Mouse (Mus musculus): Measurements from ENCODE around the gene Rap2b. TPM values are rescaled to one million over a fixed set of nuclear protein-coding genes. Genes with fewer than 3 reads are reported as not detected.

Gene Rap2b
- polyA plus RNA-seq, 1 experiment from 2014 or later, result 7.3 TPM

DNA sequence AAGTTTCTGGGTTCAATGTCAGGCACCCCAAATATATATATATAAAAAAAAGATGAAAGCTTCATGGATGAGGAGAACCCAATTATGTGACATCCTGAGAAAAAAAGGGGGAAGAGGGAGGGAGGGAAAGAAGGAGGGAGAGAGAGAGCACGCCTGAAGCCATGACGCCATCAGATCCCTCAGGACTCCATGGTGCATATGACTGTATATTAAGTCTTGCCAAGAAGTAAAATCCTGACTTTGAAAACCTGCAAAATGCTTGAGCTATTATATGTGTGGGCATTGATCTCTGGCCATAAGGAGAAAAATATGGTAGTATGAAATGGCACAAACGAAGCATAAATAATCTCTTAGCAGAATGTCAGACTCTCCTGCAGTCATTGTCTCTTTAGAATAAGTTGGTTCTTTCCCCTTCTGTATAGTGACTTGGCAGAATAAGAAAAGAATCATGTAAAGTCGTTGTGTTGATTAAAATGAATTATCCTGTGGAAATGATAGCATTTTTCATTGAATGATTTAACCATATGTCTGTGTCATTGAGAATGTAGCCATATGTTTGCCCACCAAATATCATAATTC is 13.3 kb upstream of the Rap2b start:
- no peaks in the 10 kb centered on the region for H3K9me3 ChIP-seq (replicated peaks; ENCODE audit: control insufficient read depth, low read length)
- 71% methylated on average over 4 of the region's 4 CpGs for WGBS
- H3K9ac ChIP-seq (ENCODE audit: low read length), result no peak overlapping the region
- H3K4me3 ChIP-seq (replicated peaks; ENCODE audit: low read length), result no peak overlapping the region
- no peaks in the 10 kb centered on the region for H3K4me1 ChIP-seq (ENCODE audit: control insufficient read depth, insufficient read depth, low read length)
- no peak for ATAC-seq (ENCODE audit: insufficient read depth, low FRiP score)
- H3K36me3 ChIP-seq (ENCODE audit: control insufficient read depth, insufficient read depth, low read length), result no peaks in the 10 kb centered on the region
- no peak overlapping the region for H3K4me2 ChIP-seq (ENCODE audit: low read depth, low read length)
- H3K27ac ChIP-seq (ENCODE audit: low read length), result no peak overlapping the region
- H3K27me3 ChIP-seq (ENCODE audit: control insufficient read depth, insufficient read depth, low read length), result no peaks in the 10 kb centered on the region

DNA sequence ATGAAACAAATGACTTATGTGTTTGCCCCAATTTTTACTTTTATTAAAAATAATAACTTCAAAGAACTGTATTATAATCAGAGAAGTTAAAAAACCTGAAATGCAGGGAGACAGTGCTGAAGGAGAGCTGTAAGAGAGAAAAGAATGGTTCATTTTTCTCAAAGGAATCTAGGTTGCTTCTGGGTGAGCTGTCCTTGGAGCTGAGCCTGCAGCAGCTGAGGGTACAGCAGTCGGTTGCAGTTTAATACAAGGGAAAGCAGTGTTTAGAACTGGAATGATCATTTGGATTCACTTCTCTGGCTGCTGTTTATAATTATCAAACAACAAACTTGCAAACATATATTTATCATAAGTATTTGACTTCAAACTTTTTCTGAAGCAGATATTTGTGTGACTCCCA is 12.0 kb upstream of the Rap2b start:
- no peak overlapping the region for H3K4me2 ChIP-seq (ENCODE audit: low read depth, low read length)
- ATAC-seq (ENCODE audit: insufficient read depth, low FRiP score), result no peak
- H3K4me3 ChIP-seq (replicated peaks; ENCODE audit: low read length), result no peak overlapping the region
- no peaks in the 10 kb centered on the region for H3K9me3 ChIP-seq (replicated peaks; ENCODE audit: control insufficient read depth, low read length)
- no peaks in the 10 kb centered on the region for H3K27me3 ChIP-seq (ENCODE audit: control insufficient read depth, insufficient read depth, low read length)
- WGBS, result 34% methylated on average over 1 of the region's 1 CpGs
- H3K4me1 ChIP-seq (ENCODE audit: control insufficient read depth, insufficient read depth, low read length), result no peaks in the 10 kb centered on the region
- no peak overlapping the region for H3K9ac ChIP-seq (ENCODE audit: low read length)
- H3K27ac ChIP-seq (ENCODE audit: low read length), result no peak overlapping the region
- no peaks in the 10 kb centered on the region for H3K36me3 ChIP-seq (ENCODE audit: control insufficient read depth, insufficient read depth, low read length)

DNA sequence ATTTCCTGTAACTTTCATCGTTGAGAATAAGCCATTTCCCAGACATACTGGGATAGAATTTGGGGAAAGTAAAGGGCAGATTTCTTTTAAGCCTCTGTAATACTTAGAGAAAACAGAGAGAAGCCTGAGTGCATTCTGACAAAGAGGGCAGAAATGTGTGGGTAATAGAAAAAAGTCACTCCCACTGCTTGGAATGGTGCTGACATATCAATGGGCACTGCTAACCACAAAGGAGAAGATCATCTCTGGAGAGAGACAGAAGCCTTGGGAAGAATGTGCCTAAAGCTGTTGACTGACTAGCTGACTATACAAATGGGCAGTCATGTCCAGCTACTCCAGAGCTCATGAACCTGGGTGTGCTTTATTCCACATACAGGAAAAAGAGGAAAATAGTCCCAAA is 6.0 kb upstream of the Rap2b start:
- Histone ChIP-seq H3K9me3 (replicated peaks; ENCODE audit: control insufficient read depth, low read length) (no peaks in the 10 kb centered on the region), H3K27ac (ENCODE audit: low read length) (no peak overlapping the region), H3K4me1 (ENCODE audit: control insufficient read depth, insufficient read depth, low read length) (no peaks in the 10 kb centered on the region), H3K27me3 (ENCODE audit: control insufficient read depth, insufficient read depth, low read length) (no peaks in the 10 kb centered on the region), H3K9ac (ENCODE audit: low read length) (no peak overlapping the region; the same call in 1 of the 2 replicates), H3K36me3 (ENCODE audit: control insufficient read depth, insufficient read depth, low read length) (no peaks in the 10 kb centered on the region), H3K4me2 (ENCODE audit: low read depth, low read length) (no peak overlapping the region), H3K4me3 (replicated peaks; ENCODE audit: low read length) (no peak overlapping the region)
- WGBS, result 41% methylated on average over 1 of the region's 1 CpGs
- no peak for ATAC-seq (ENCODE audit: insufficient read depth, low FRiP score)

DNA sequence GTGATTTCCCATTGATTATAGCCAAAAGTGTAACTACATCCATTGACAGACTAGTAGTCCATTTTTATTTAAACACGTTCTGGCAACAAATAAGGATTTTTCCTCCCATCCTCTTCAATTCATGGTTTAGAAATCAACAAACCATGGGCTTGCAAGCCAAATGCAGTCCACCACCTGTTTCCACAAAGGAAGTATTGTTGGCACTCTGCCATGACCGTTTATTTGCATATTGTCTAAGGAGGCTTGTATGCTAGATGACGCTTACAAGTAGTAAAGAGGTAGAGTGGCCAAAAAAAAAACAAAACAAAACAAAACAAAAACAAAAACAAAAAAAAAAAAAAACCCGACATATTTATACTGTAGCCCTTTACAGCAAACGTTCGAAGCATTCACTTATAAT is 3.3 kb upstream of the Rap2b start:
- H3K4me3 ChIP-seq (replicated peaks; ENCODE audit: low read length), result no peak overlapping the region

DNA sequence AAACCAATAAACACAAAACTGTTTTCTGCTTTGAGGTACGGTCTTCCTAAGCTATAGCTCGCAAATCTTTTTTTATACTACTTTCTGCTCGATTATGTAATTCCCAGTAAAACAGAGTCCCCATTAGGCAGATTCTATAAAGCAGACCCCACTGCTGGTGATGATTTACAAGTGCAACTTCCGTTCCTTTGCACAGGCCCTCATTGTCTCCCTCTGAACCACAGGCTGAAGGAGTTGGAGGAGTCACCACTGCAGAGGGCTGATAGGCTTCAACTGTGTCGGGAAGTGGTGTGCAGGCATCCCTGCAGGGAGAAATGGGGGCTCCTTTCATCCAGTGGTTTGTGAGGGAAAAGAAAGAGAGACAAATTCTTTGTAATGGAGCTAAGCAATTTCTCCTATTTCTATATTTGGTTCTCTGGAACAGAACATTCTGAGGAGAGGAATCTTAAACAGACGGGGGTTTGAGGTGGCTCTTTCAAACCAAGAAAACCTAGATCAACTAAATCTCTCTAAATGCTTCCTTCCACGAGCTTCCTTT is 2.6 kb upstream of the Rap2b start:
- 36% methylated on average over 7 of the region's 7 CpGs for WGBS

More for the DNA sequence above, 3.3 kb upstream of the Rap2b start:
- Histone ChIP-seq H3K9ac (ENCODE audit: low read length) (no peak overlapping the region), H3K4me1 (ENCODE audit: control insufficient read depth, insufficient read depth, low read length) (no peaks in the 10 kb centered on the region), H3K27ac (ENCODE audit: low read length) (no peak overlapping the region), H3K4me2 (ENCODE audit: low read depth, low read length) (no peak overlapping the region), H3K36me3 (ENCODE audit: control insufficient read depth, insufficient read depth, low read length) (no peaks in the 10 kb centered on the region), H3K9me3 (replicated peaks; ENCODE audit: control insufficient read depth, low read length) (no peaks in the 10 kb centered on the region), H3K27me3 (ENCODE audit: control insufficient read depth, insufficient read depth, low read length) (no peaks in the 10 kb centered on the region)
- ATAC-seq (ENCODE audit: insufficient read depth, low FRiP score), result no peak
- 58% methylated on average over 6 of the region's 6 CpGs for WGBS

DNA sequence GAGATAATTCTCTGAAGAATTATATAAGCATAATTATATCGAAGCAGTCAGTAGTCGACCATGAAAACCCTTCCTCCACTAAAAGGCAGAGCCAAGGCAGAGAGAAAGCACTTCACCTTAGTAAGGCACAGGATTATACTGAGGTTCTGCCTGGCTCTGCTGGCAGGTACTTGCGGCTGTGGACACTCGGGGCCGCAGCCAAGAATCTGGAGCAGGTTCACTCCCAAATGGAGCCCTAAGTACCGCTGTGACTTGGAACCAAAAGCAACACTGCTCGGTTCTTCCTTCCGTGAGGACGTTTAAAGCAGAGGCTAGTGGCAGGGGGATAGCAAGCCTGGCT is 1.4 kb downstream of the Rap2b start:
- no peak for ATAC-seq (ENCODE audit: insufficient read depth, low FRiP score)
- peak overlapping the region; percentile 99 for H3K27ac ChIP-seq (ENCODE audit: low read length)
- H3K9ac ChIP-seq (ENCODE audit: low read length), result peak overlapping the region; percentile 78
- peak overlapping the region; percentile 95 for H3K4me3 ChIP-seq (replicated peaks; ENCODE audit: low read length)
- H3K9me3 ChIP-seq (replicated peaks; ENCODE audit: control insufficient read depth, low read length), result no peaks in the 10 kb centered on the region
- peaks cover 13% of the 10 kb centered on the region for H3K4me1 ChIP-seq (ENCODE audit: control insufficient read depth, insufficient read depth, low read length)
- WGBS, result 5% methylated on average over 9 of the region's 9 CpGs
- H3K27me3 ChIP-seq (ENCODE audit: control insufficient read depth, insufficient read depth, low read length), result no peaks in the 10 kb centered on the region
- no peaks in the 10 kb centered on the region for H3K36me3 ChIP-seq (ENCODE audit: control insufficient read depth, insufficient read depth, low read length)
- peak overlapping the region; percentile 95 for H3K4me2 ChIP-seq (ENCODE audit: low read depth, low read length)

More for the DNA sequence above, 2.6 kb upstream of the Rap2b start:
- no peak overlapping the region for H3K4me3 ChIP-seq (replicated peaks; ENCODE audit: low read length)
- no peaks in the 10 kb centered on the region for H3K36me3 ChIP-seq (ENCODE audit: control insufficient read depth, insufficient read depth, low read length)
- H3K9ac ChIP-seq (ENCODE audit: low read length), result no peak overlapping the region
- no peaks in the 10 kb centered on the region for H3K9me3 ChIP-seq (replicated peaks; ENCODE audit: control insufficient read depth, low read length)
- H3K4me1 ChIP-seq (ENCODE audit: control insufficient read depth, insufficient read depth, low read length), result no peaks in the 10 kb centered on the region
- H3K27ac ChIP-seq (ENCODE audit: low read length), result no peak overlapping the region
- H3K4me2 ChIP-seq (ENCODE audit: low read depth, low read length), result no peak overlapping the region
- no peaks in the 10 kb centered on the region for H3K27me3 ChIP-seq (ENCODE audit: control insufficient read depth, insufficient read depth, low read length)
- no peak for ATAC-seq (ENCODE audit: insufficient read depth, low FRiP score)

DNA sequence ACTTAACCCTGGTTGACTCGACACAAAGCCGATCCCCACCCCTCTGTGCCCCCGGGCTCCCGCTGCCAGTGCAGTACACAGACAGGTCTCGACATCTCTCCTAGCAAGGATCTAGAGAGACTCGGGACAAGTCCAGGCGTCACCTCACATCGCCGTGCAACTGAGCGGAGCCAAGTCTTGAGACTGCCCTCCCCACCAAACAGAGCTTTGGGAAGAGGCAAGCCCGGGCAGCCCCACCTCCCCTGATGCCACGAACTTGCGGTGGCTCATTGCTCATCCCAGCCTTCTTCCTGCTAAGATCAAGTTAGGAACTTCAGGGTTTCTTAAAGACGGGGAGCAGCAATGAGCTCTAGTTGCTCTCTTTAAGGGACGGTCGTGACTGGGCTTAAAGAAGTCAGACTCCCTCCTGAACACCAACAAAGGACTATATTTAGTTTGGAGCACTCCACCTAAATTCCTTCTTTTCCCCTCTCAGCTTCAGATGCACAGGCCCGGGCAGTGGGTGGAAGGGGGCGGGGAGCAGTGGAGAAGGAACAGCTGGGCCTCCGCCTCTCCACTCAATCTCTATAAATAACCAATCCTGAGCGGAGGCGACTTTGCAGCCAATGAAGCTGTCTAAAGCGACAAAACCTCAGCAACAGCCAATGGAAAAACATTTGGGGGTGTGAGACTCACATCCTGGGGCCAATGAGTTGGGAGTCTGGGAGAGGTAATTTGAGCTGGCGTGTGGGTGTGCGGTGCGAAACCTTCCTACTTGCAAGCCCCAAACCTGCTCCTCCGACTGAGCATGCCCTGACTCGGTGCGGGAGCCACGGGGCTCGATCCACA is 1.9 kb downstream of the Rap2b start:
- H3K27ac ChIP-seq (ENCODE audit: low read length), result peak overlapping the region; percentile 99
- H3K4me2 ChIP-seq (ENCODE audit: low read depth, low read length), result peak overlapping the region; percentile 95
- peak; percentile 94 for ATAC-seq (ENCODE audit: insufficient read depth, low FRiP score)
- WGBS, result under 1% methylated on average over 30 of the region's 30 CpGs
- peak overlapping the region; percentile 85 for H3K9ac ChIP-seq (ENCODE audit: low read length)
- H3K4me3 ChIP-seq (replicated peaks; ENCODE audit: low read length), result peak overlapping the region; percentile 95
- no peaks in the 10 kb centered on the region for H3K36me3 ChIP-seq (ENCODE audit: control insufficient read depth, insufficient read depth, low read length)
- H3K27me3 ChIP-seq (ENCODE audit: control insufficient read depth, insufficient read depth, low read length), result no peaks in the 10 kb centered on the region
- H3K9me3 ChIP-seq (replicated peaks; ENCODE audit: control insufficient read depth, low read length), result no peaks in the 10 kb centered on the region
- H3K4me1 ChIP-seq (ENCODE audit: control insufficient read depth, insufficient read depth, low read length), result peaks cover 16% of the 10 kb centered on the region

DNA sequence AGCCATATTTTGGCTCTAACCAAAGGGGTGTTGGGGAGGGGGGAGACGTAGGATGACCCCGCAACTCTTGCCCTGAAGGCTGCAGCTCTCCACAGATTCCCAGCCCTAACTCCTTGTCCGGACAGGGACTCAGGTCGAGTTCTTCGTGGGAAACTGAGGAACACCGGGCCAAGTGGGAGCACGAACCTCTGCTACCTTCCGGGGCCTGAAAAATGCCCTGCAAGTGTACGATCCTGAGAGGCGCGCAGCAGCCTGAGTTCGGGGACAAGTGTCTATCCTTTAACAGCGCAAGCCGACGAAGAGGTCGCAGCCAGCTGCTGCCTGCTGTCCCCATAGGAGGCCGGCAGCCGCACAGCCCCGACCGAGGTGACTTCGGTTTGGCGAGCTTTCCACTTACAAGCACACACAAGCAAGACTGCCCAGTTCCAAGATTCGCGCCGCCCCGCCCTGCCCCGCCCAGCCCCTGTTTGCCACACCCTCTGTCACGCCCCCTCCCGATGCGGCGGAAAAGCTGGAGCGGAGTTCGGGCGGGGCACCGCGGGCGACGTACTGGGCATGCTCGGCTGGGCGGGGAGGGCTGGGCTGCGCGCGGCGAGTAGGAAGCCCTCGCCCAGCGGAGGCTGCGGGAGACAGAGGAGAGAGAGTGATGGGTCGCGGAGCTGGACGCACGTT is 2.7 kb downstream of the Rap2b start:
- Histone ChIP-seq H3K4me2 (ENCODE audit: low read depth, low read length) (peak overlapping the region; percentile 95), H3K9me3 (replicated peaks; ENCODE audit: control insufficient read depth, low read length) (no peaks in the 10 kb centered on the region), H3K36me3 (ENCODE audit: control insufficient read depth, insufficient read depth, low read length) (no peaks in the 10 kb centered on the region), H3K4me3 (replicated peaks; ENCODE audit: low read length) (peak overlapping the region; percentile 95), H3K27me3 (ENCODE audit: control insufficient read depth, insufficient read depth, low read length) (no peaks in the 10 kb centered on the region), H3K4me1 (ENCODE audit: control insufficient read depth, insufficient read depth, low read length) (peaks cover 16% of the 10 kb centered on the region), H3K9ac (ENCODE audit: low read length) (peak overlapping the region; percentile 92), H3K27ac (ENCODE audit: low read length) (peak overlapping the region; percentile 99)
- WGBS, result under 1% methylated on average over 51 of the region's 51 CpGs
- peak; percentile 90 for ATAC-seq (ENCODE audit: insufficient read depth, low FRiP score)

DNA sequence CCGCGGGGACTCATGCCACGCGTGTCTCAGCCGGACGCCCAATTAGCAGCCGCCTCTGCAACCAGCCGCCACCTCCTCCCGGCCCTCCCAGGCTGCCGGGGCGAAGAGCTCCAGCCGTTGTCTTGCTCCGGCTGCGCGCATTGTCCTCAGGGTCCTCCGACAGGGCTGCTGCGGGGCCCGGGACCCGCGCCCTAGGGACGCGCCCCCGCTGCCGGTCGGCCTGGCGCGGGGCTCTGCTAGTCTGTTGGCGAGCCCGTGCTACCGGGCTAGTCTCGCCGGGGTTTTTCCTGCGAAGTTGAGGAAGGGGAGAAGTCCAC is 3.2 kb downstream of the Rap2b start:
- WGBS, result 0% methylated on average over 33 of the region's 33 CpGs
- Histone ChIP-seq H3K27me3 (ENCODE audit: control insufficient read depth, insufficient read depth, low read length) (no peaks in the 10 kb centered on the region), H3K4me3 (replicated peaks; ENCODE audit: low read length) (peak overlapping the region; percentile 95), H3K36me3 (ENCODE audit: control insufficient read depth, insufficient read depth, low read length) (no peaks in the 10 kb centered on the region), H3K27ac (ENCODE audit: low read length) (peak overlapping the region; percentile 84), H3K4me1 (ENCODE audit: control insufficient read depth, insufficient read depth, low read length) (peaks cover 16% of the 10 kb centered on the region), H3K9ac (ENCODE audit: low read length) (peak overlapping the region; percentile 92), H3K9me3 (replicated peaks; ENCODE audit: control insufficient read depth, low read length) (no peaks in the 10 kb centered on the region), H3K4me2 (ENCODE audit: low read depth, low read length) (peak overlapping the region; percentile 95)
- peak; percentile 8 for ATAC-seq (ENCODE audit: insufficient read depth, low FRiP score)

All from stomach, embryonic 16.5 days (tissue).